Mouse (Mus musculus) mammary gland, adult 2 months (tissue): ENCODE data around the gene Tmbim6. TPM values are rescaled to one million over a fixed set of nuclear protein-coding genes. Genes with fewer than 3 reads are reported as not detected.

Experiments
- polyA plus RNA-seq: library from polyadenylated mRNA; depleted of rRNA; stranded (reverse); fragments of >200 nt; gene quantifications from 2 replicates; pipeline ENCODE4 v1.2.3, GENCODE M21; 2012; ENCODE audit warnings: low replicate concordance; rRNA removed

Tmbim6 gene
- 937 and 960 TPM in 2 replicates for polyA plus RNA-seq

DNA sequence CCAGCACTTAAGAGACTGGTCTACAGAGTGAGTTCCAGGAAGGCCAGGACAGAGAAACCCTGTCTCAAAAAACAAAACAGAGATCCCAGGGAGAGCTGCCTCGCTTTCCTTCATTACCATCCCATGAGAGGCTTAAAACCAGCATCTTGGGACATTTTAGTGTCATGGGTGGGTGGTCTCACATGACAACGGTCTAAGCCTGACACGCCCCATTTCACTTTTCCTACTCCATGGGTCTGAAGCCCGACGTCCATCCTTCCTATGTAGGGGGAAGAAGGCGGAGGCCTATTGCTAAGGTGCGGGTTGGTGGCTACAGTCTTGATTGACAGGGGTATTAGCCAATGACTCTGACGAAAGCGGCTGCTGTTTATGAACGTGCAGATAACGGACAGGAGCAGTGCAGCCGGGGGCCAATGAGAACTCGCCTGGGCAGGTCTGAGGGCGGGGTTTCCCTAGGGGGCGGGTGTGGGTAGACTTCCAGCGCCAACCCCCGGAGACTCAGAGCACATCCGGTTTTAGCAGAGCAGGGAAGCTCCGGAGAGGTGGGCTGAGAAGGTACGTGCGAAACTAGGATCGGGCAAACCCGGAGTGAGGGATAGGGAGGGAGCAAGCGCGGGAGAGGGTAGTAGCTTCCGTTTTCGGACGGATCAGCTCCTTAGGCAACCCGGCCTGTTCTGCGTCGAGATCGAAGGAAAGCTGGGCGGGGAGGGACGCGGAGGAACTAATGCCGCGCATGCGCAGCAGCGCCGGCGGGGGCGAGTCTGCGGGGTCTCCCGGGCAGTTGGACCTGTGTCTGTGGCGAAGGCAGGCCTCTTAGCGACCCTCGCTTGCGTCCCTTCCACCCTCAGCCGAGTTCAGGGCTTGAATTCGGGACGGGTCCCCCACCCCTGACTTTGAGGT, at the start of gene Tmbim6:
Tmbim6 (plus strand) TSS at position 397 of the 900 bp plus-strand sequence.

DNA sequence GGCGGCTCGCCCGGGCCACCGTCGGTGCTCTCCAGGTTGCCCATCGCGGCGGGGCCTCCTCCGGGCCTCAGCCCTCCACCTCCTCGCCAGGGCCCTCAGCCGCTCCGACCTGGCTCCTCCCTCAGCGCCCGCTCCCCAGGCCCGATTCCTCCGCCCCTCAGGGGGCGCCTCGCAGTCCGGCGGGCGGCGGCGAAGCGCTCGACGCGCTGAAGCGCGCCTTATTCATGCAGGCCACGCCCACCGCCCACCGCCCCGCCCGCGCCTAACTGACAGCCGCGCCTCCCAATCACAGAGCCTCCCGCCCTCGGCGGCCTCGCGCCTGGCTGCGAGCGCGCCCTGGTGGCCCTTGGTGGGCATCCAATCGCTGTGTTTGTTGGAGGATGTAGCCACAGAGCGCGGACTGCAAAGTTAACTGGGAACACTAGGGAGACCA, 22.4 kb upstream of the Tmbim6 start, which contains the start of gene Fmnl3:
Fmnl3 (minus strand) TSS at position 224 of the 433 bp plus-strand sequence.

DNA sequence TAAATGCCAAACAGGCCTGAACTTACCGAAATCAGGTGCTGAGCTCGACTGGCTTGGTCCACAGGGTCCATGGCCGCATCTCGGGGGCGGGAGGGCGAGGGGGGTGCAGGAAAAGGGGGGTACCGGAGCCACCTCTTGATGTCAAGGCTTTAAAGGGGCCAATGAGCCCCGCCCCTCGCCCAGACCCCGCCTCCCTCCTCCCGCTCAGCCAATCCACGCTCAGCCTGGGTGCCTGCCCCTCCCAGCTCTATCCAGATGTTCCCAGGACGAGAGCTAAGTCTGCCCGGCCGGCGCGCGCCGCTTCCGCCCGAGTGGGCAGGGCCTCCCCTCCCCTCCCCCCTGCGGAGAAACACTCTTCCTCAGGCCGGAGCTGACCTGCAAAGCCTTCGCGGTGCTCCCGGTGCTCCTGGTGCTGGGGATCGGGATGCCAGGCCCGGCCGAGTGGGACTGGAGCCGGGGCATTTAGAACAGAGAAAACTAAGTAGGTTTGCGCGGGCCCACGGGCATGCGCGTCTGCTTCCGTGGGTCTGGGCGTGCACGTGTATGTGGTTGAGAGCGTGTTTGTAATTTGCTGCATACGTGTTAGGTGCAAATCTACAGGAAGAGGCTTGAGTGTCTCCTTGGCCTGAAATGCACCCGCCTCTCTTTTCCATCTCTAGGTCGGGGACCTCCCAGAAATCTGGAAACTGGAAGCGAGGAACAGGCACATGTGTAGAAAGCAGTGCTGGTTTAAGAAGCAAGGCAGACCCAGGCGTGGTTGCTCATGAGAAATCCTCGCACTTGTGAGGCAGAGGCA, 65.1 kb downstream of the Tmbim6 start, which contains the start of gene Nckap5l:
Nckap5l (minus strand) TSS at position 143 of the 796 bp plus-strand sequence.

Other genes starting within 250 kb of the Tmbim6 start
- gene Kcnh3, start 168.0 kb upstream of the Tmbim6 start, polyA plus RNA-seq = 1.1 and 2.6 TPM in 2 replicates
- gene Mcrs1, start 140.9 kb upstream of the Tmbim6 start, polyA plus RNA-seq = 60.9 and 70.7 TPM in 2 replicates
- 73.1 and 85.5 TPM in 2 replicates for gene Prpf40b, start 97.8 kb upstream of the Tmbim6 start, polyA plus RNA-seq
- 0.07 TPM in 1 of 2 replicates, not detected in the other for gene Fam186b, start 97.0 kb upstream of the Tmbim6 start, polyA plus RNA-seq
- gene Fmnl3, start 22.4 kb upstream of the Tmbim6 start, polyA plus RNA-seq = 26.5 and 31.2 TPM in 2 replicates
- gene Nckap5l, start 64.9 kb downstream of the Tmbim6 start, polyA plus RNA-seq = 10.7 and 21.6 TPM in 2 replicates
- 5.2 and 6.9 TPM in 2 replicates for gene Bcdin3d, start 81.8 kb downstream of the Tmbim6 start, polyA plus RNA-seq
- 2.5 and 2.8 TPM in 2 replicates for gene Faim2, start 135.3 kb downstream of the Tmbim6 start, polyA plus RNA-seq
- 1.2 and 2.0 TPM in 2 replicates for gene Aqp2, start 186.2 kb downstream of the Tmbim6 start, polyA plus RNA-seq
- 247 and 333 TPM in 2 replicates for gene Aqp5, start 197.9 kb downstream of the Tmbim6 start, polyA plus RNA-seq
- not detected in 2 replicates for gene Aqp6, start 208.5 kb downstream of the Tmbim6 start, polyA plus RNA-seq